Mouse (Mus musculus) right cerebral cortex, postnatal 10 days (tissue): ENCODE results near the gene Irf2.

ENCODE experiments used
- DNase-seq, 2 experiments: peaks; one replicate each; pipeline ENCODE4 v3.0.0; 2021; ENCODE audit warnings: low spot score in 2 of 2

Gene Irf2

GRCm38 (mm10) chr8:46801153-46801684 is 61.7 kb downstream of the Irf2 start:
- DNase-seq = no peak

DNA sequence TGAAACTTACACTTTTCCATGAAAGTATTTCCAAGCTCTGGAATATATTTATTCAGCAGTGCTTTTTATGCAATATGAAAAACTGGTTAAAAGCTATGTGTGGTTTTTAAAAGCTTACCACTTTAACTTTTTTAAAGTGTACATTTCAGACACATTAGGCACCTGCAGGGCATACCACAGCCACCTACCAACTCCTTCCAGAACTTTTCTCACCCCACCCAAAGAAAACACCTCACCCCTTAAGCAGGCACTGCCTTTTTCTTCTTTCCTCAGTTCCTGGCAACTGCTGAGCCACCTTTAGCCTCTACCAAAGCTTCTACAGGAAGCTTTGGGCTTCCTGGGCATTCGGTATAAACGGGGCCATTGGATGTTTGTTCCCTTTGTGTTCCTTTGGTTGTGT is 62.5 kb downstream of the Irf2 start:
- no peak for DNase-seq

- no peak for DNase-seq
Measured at GRCm38 (mm10) chr8:46804721-46805120, 65.2 kb downstream of the Irf2 start.

DNA sequence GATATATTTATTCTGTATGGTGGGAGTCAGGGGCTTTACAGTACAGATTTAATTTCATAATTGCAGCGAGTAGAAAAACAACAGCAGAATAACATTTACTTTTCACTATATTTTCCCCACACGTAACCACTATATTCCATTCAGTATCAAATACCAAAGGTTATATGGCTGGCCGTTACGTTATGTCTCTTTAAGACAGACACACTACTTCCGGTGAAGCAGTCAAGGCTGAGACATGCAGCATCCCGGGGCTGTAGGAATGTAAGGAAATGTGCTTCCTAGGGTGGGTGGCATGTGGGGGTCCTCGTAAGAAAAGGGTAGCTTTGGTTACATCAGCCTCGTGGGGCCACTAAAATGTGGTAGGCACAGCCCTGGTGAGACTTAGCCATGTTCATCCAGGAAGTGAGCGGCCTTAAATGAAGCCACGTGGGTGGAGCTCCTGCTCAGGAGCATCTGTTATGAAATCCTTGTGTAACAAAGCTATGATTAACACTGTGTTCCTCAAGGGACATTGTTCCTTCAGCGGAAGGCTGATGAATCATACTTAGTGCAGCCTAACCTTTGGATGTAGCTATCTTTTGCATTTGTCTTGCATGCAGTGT is 71.6 kb downstream of the Irf2 start:
- DNase-seq = no peak

- DNase-seq = no peak
Measured at GRCm38 (mm10) chr8:46811944-46812343, 72.4 kb downstream of the Irf2 start.

DNA sequence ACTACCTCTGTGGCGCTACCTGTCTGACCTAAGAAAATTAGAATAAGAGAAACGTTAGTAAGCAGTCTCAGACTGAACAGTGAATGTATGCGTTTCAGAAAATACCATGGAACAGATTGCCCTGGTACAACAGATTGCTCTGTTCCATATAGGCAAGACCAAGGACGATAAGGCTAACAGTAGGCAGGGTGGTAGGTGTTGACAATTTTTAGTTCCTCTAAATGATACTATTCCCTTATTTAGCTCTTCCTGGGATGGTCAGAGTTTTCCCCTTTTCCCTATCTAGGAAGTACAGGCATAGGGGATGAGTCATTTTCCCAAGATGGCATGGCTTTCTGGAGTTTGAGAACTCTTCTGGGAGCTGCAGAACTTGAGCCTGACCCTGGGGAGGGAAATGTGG is 73.4 kb downstream of the Irf2 start:
- no peak for DNase-seq

DNA sequence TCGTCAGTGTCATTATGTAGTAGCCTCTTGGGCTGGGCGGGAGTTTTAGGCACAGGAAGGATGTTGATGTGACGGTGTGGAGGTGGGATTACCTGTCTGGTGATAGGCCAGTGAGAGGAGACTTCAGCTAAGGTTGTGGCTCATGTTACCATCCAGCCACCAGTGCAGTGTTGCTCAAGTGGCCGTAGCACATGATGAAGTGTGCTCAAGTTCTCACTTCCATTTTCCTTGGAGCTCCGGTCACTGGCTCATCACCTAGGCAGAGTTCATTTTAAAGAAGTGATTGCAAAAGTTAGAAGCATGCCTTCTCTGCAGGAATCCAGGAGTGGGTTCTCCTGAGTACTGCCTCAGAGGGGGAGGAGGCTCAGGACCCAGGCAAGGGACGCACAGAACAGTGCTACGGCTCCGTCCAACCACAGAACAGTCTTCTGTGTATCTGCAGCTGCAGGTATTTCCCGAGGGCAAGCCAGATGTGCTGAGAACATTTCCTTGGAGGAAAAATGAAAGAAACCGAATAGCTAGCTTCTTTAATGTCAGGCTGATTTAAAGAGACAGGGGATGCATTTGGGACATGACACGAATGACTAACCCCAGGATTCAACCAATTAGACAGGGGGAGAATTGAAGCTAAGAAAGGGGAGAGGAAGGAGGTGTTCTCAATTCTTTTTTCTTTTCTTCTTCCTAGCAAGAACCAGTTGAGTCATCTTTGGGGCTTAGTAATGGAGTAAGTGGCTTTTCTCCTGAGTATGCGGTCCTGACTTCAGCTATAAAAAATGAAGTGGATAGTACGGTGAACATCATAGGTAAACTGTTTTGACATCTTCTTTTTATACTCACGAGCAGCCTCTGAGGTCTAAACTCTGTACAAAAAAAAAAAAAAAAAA is 78.8 kb downstream of the Irf2 start:
- DNase-seq = no peak

- DNase-seq = no peak
Measured at GRCm38 (mm10) chr8:46818990-46819288, 79.4 kb downstream of the Irf2 start.

DNA sequence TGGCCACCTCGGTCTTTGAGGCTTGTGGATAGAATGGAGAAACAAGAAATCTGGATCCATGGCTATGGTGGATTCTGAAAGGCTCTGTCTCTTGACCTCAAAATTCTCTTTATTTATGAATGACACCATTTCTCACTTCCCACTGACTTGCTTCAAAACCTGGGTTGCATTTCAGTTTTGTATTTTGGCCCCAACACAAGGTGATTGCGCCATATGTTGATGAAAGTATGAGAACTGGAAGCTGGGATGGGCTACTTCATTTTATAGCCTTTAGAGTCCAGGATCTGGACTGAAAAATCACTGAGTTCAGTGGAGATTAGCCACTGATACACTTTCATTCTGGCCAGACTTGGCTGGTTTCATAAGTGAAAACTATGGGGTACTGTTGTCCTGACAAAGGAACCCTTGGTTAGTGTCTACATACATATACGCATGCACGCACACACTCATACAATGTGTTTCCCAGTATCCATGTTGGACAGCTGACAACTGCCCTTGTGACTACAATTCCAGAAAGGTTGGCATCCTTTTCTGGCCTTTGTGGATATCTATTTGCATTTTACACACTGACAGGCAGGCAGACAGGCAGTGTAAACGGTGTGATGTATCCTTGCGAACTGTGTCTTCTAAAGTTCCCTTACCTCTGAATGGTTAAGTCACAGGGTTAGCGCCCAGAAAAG is 89.3 kb downstream of the Irf2 start:
- no peak for DNase-seq

DNA sequence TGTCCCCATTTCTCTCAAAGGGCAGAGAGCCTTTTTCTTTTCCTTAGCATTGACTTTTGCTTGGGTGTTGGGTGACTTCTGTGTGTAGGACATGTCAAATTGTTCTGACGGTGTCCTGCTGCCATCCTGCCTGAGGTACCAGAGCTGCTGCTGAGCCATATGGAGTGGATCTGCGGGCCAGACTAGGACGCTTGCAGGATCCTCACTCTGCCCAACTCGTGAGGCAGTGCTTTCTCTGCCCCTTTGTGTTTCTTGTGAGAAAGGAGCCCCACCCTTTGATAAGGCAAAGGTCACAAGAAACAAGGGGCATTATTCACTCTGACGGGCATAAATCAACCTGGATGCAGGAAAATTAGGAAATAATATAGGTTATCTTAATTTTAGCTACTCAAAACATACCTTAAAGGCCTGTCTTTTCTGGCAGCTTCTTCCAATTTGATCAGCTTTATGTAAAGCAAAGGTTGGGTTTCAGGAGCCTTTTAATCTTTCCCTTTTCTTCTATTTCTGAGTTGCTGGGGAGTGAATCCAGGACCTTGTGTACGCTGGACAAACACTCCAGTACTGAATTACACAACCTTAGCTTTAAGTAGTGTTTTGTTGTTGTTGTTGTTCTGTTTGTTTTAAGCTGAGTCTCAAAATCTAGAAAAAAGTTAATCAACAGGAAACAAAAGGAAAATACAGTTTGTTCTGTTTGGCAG is 90.0 kb downstream of the Irf2 start:
- no peak for DNase-seq

DNA sequence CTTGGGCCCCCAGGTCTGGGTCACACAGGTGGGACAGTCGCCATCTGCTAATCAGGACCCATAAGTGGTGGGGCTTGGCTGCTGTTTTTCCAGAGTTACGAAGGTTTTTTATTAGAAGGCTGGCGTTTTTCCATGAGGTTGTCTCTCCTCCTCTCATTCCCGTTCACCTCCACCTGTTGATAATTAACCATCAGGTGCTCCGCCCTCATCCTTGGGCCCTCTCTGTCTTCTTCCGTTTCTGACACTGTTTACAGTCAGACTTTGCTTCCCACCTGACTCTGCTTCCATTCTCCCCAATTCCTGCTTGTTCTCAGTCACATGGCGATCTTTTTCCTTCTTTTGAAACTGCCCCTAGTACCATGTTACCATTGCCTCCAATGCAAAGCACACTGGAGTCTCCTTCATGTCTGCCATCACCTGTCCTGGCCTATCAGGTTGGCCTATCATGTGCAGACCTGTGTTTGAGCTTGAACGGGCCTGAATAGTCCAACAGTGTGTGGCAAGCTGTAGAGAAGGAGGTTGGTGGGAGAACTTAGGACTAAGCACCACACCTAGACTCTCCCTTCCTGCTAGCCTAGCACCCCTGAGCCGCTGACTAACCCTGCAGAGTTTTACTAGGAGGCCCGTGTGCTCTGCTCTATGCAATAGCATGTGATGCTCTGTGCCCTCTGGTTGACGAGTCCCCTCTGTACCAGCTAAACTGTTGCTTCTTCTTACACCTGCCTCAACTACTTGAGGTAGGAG is 90.8 kb downstream of the Irf2 start:
- no peak for DNase-seq

DNA sequence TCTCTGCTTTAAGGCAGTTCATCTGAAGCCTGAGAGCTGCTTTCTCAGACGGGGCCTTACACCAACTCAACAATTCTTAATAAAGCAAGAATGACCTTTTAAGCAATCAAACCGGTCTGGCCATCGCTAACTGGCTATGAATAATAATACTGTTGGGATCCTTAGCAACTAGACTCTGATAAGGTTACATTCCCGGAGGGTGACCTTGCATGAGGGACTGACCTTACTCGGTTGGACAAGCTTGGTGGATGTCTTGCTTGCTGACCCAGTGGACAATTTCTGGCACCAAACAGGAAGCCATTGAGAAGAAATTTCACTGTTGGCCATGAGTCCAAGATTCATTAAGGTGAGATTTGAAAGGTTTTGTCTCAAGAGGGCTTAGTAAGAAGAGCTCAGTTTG is 92.4 kb downstream of the Irf2 start:
- DNase-seq = no peak

DNA sequence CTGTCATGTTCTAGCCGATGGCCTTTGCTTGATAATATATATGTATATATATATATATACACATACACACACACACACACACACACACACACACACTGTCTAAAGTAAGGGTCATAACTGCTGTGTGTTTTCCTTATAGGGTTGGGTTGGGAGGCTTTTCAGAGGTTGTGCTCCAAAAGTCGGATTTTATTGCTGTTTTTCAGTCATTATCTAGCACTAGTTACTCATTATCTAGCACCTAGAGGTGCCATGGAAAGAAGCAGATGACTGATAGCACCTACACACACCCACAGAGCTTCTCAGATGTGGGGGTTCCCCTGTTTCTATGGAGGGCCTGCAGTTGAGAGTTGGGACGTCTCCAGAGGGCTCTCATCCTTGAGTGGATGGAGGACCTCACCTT is 92.9 kb downstream of the Irf2 start:
- DNase-seq = no peak

- DNase-seq = no peak
Measured at GRCm38 (mm10) chr8:46833763-46834162, 94.2 kb downstream of the Irf2 start.

DNA sequence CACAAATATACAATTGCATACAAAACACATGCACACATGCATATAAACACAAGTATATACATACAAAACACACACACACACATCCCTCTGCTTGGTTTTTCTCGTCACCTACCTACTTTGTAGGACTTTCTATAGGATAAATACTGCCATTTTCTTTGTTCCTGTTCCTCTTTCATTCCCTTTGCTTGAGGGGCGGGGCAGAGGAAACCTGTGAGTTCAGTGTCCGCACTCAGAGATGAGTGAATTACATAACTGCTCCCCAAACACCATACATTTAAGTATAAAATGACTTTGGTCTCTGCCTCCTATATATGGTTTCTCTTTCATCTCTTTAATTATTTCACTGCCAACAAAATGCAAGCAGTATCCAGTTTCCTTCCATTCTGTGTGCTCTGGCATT is 94.9 kb downstream of the Irf2 start:
- DNase-seq = no peak

DNA sequence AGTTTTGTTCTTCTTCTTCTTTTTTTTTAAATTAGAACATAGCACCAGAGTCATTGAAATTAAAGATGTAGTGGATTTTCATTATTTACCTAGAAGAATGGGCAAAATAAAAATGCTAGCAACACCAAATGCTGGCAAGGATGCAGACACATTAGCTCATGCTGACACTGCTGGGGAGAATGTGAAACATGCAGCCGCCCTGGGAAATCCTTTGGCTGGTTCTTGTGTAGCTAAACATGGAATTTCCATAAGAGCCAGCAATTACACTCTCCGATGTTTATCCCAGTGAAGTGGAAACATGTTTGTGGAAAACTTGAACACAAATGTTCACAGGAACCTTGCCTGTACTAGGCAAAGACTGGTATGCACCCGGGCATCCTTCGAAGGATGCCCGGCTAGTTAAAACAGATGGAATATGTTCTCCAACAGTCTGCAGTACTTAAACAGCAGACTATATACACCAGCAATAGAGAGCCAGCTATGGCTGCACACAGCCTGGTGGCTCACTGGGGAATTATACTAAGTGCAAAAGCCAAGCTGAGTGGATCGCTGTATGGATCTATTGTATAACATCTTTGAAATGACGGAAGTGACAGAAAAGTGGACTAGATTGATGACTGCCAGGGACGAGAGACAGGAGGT is 96.6 kb downstream of the Irf2 start:
- DNase-seq = no peak

DNA sequence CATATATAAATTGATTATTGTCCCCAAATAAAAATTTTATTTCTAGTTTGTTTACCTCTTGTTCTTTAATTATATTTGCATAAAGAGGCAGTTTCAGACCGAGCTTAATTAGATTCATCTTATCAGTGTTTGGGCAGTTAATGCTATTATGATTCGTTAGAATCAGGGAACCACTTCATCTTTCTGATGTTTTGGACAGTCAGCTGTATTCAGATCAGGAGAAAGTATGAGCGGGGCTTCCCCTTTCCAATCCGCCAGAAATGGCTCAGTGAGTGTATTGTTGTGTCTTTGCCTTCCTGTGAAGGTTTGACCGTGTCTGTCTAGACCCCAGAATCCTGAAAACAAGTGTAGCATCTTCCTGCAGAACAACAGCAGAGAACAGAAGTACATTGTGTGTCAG is 97.4 kb downstream of the Irf2 start:
- no peak for DNase-seq

DNA sequence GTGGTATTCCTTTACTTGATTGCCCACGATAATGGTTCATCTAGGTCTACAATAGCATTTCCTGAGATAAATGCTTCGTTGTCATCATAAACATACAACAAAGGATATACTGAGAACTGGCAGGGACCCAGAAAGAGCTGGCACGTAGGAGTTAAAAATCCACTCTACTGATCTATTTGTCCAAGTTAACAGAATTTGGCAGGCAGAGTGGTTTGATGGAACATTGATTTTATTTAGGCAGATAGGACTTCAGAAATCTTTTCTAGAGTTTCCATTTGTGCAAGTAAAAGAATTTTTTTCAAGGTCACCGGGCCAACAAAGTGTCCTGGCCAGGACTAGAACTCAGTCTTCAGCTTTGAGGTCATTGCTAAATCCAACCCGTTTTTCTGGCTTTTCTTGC is 98.5 kb downstream of the Irf2 start:
- DNase-seq = no peak

- DNase-seq = no peak
Measured at GRCm38 (mm10) chr8:46840390-46840789, 100.9 kb downstream of the Irf2 start.

DNA sequence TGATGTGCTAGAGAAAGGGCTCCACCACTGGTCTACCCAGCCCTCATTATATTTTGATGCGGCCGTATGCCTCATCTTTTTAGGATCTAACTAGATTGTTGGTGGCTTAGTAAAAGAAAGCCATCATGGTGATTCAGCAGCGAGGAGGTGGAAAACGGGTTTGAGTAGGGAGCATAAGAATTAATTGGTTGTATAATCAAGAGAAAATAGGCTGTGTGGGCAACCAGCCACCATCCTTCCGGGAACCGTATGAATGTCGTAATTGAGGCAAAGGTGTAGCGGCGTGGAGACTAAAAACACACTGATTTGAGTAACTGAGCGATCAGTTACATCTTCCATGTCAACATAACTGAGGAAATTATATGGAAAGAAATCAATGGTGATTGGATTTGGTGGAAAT is 101.3 kb downstream of the Irf2 start:
- DNase-seq = no peak

- peak; percentile 67 to 73 for DNase-seq
Measured at GRCm38 (mm10) chr8:46842676-46843181, 103.2 kb downstream of the Irf2 start.
